Mouse (Mus musculus): ENCODE data around the gene Zfp580. TPM values are rescaled to one million over a fixed set of nuclear protein-coding genes. Genes with fewer than 3 reads are reported as not detected.

Gene Zfp580
- polyA plus RNA-seq, 1 experiment = 12.7 TPM

DNA sequence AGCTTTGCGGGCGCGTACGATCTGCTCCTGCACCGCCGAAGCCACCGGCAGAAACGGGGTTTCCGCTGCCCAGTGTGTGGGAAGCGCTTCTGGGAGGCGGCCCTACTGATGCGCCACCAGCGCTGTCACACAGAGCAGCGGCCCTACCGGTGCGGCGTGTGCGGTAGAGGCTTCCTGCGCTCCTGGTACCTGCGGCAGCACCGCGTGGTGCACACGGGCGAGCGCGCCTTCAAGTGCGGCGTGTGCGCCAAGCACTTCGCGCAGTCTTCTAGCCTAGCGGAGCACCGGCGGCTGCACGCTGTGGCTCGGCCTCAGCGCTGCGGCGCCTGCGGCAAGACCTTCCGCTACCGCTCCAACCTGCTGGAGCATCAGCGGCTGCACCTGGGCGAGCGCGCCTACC is 19.8 kb upstream of the Zfp580 start:
- H3K4me1 ChIP-seq (ENCODE audit: control insufficient read depth, insufficient read depth, insufficient read length) = no peaks in the 10 kb centered on the region; the same call in 1 of the 2 replicates
- WGBS = 96% methylated on average over 45 of the region's 46 CpGs
- H3K36me3 ChIP-seq (ENCODE audit: control insufficient read depth, insufficient read depth, low read length) = peaks cover 35% of the 10 kb centered on the region
- H3K27ac ChIP-seq (ENCODE audit: insufficient read depth, low read length) = no peak overlapping the region
- no peak for DNase-seq (ENCODE audit: low read depth in 1 of 2, low spot score in 2 of 2)
- no peaks in the 10 kb centered on the region for H3K27me3 ChIP-seq (ENCODE audit: control insufficient read depth, insufficient read depth, low read length)
- no peak overlapping the region for H3K4me3 ChIP-seq (ENCODE audit: extremely low read depth, insufficient read depth, insufficient read length)
- TF ChIP-seq CTCF (IDR thresholded peaks at IDR 0.05; ENCODE audit: extremely low read depth, insufficient read depth, insufficient read length, insufficient replicate concordance) = no peak
- no peak for TF ChIP-seq POLR2A (IDR thresholded peaks at IDR 0.05; ENCODE audit: low read depth, low read length)

DNA sequence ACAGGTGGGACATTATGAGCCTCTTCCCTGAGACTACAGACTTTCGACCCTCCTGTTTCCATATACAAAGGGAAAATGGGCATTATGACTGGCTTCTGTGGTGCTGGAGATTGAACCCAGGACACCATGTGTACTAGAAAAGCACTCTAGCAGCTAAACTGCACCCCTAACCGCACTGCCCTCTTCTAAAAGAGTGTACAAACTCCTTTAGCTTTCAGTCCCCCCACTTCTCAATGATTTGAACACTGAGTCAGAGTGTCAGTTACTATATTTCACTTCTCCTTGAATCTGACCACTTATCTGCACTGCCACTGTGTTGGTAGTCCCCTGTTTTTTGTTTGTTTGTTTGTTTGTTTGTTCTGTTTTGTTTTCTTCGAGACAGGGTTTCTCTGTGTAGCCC is 17.5 kb upstream of the Zfp580 start, which contains the start of gene 4632433K11Rik:
Gene 4632433K11Rik, plus strand, starts transcription at position 301 of the 400 bp plus-strand sequence.
- Histone ChIP-seq H3K4me1 (ENCODE audit: control insufficient read depth, insufficient read depth, insufficient read length) (no peaks in the 10 kb centered on the region; the same call in none of the 2 replicates), H3K4me3 (ENCODE audit: extremely low read depth, insufficient read depth, insufficient read length) (no peak within 1 kb of the TSS), H3K27me3 (ENCODE audit: control insufficient read depth, insufficient read depth, low read length) (no peaks in the 10 kb centered on the region), H3K27ac (ENCODE audit: insufficient read depth, low read length) (no peak within 1 kb of the TSS), H3K36me3 (ENCODE audit: control insufficient read depth, insufficient read depth, low read length) (peaks cover 34% of the 10 kb centered on the region)
- WGBS = 86% methylated on average over 3 of the region's 3 CpGs
- no peak for TF ChIP-seq POLR2A (IDR thresholded peaks at IDR 0.05; ENCODE audit: low read depth, low read length)
- DNase-seq (ENCODE audit: low read depth in 1 of 2, low spot score in 2 of 2) = no peak

DNA sequence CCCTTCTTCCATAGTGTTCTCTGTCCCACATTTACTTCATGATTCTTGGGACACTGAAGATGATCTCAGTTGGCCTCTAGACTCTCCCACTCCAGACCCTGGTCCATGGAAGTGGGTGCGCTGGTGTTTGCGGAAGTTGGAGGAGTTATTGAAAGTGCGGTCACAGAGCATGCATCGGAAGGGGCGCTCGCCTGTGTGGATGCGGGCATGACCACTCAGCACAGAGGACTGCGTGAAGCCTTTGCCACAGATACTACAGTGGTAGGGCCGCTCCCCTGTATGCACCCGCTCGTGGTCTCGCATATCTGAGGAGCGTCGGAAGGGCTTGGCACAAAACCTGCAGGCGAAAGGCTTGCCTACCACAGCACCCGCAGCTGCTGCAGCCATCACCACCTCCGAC is 15.7 kb upstream of the Zfp580 start:
- no peaks in the 10 kb centered on the region for H3K27me3 ChIP-seq (ENCODE audit: control insufficient read depth, insufficient read depth, low read length)
- H3K4me1 ChIP-seq (ENCODE audit: control insufficient read depth, insufficient read depth, insufficient read length) = no peaks in the 10 kb centered on the region; the same call in none of the 2 replicates
- DNase-seq (ENCODE audit: low read depth in 1 of 2, low spot score in 2 of 2) = no peak
- peaks cover 16% of the 10 kb centered on the region for H3K36me3 ChIP-seq (ENCODE audit: control insufficient read depth, insufficient read depth, low read length)
- no peak for TF ChIP-seq POLR2A (IDR thresholded peaks at IDR 0.05; ENCODE audit: low read depth, low read length)
- no peak for TF ChIP-seq CTCF (IDR thresholded peaks at IDR 0.05; ENCODE audit: extremely low read depth, insufficient read depth, insufficient read length, insufficient replicate concordance)
- H3K4me3 ChIP-seq (ENCODE audit: extremely low read depth, insufficient read depth, insufficient read length) = no peak overlapping the region
- WGBS = 94% methylated on average over 17 of the region's 17 CpGs
- H3K27ac ChIP-seq (ENCODE audit: insufficient read depth, low read length) = no peak overlapping the region

DNA sequence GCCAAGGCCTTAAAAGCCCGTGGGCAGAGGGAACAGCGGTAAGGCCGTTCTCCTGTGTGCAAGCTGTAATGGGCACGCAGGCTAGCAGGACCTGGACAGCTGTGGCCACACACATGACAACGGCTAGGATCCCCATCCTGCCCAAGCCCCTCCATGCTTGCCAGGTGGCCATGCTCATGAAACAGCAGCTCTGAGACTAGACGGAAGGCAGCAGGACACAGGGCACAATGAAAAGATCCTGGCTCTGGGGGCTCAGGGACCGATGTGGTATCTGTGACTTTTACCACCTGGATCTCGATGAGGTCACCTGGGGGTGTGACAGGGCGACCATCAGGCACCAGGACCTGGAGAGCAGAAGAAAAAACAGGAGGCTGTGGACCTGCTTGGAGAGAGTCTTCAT is 15.2 kb upstream of the Zfp580 start:
- Histone ChIP-seq H3K27me3 (ENCODE audit: control insufficient read depth, insufficient read depth, low read length) (no peaks in the 10 kb centered on the region), H3K27ac (ENCODE audit: insufficient read depth, low read length) (no peak overlapping the region), H3K4me1 (ENCODE audit: control insufficient read depth, insufficient read depth, insufficient read length) (no peaks in the 10 kb centered on the region; the same call in none of the 2 replicates), H3K36me3 (ENCODE audit: control insufficient read depth, insufficient read depth, low read length) (peaks cover 11% of the 10 kb centered on the region), H3K4me3 (ENCODE audit: extremely low read depth, insufficient read depth, insufficient read length) (no peak overlapping the region)
- no peak for DNase-seq (ENCODE audit: low read depth in 1 of 2, low spot score in 2 of 2)
- TF ChIP-seq POLR2A (IDR thresholded peaks at IDR 0.05; ENCODE audit: low read depth, low read length) (no peak), CTCF (IDR thresholded peaks at IDR 0.05; ENCODE audit: extremely low read depth, insufficient read depth, insufficient read length, insufficient replicate concordance) (no peak)
- 90% methylated on average over 9 of the region's 9 CpGs for WGBS

DNA sequence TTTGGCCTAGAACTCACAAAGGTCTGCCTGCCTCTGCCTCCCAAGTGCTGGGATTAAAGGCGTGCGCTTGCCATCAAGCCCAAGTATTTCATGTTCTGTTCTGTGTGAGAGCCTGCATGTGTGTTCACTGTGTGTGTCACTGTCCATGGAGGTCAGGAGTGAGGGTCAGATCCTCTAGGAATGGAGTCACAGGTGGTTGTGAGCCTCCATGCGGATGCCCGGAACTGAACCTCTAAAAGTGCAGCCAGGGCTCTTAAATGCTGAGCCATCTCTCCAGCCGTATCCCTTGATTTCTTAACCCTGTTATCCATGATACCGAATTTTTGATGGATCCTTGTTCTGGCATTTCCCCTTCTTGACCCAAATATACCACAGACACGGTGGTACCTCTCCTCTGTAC is 14.3 kb upstream of the Zfp580 start:
- Histone ChIP-seq H3K27me3 (ENCODE audit: control insufficient read depth, insufficient read depth, low read length) (no peaks in the 10 kb centered on the region), H3K4me1 (ENCODE audit: control insufficient read depth, insufficient read depth, insufficient read length) (no peaks in the 10 kb centered on the region; the same call in 1 of the 2 replicates), H3K4me3 (ENCODE audit: extremely low read depth, insufficient read depth, insufficient read length) (no peak overlapping the region), H3K27ac (ENCODE audit: insufficient read depth, low read length) (no peak overlapping the region), H3K36me3 (ENCODE audit: control insufficient read depth, insufficient read depth, low read length) (0 out of 2 replicates have a peak, but pooled peaks cover 3% of the 10 kb centered on the region)
- 94% methylated on average over 7 of the region's 7 CpGs for WGBS
- TF ChIP-seq CTCF (IDR thresholded peaks at IDR 0.05; ENCODE audit: extremely low read depth, insufficient read depth, insufficient read length, insufficient replicate concordance) = no peak
- no peak for TF ChIP-seq POLR2A (IDR thresholded peaks at IDR 0.05; ENCODE audit: low read depth, low read length)
- DNase-seq (ENCODE audit: low read depth in 1 of 2, low spot score in 2 of 2) = no peak

DNA sequence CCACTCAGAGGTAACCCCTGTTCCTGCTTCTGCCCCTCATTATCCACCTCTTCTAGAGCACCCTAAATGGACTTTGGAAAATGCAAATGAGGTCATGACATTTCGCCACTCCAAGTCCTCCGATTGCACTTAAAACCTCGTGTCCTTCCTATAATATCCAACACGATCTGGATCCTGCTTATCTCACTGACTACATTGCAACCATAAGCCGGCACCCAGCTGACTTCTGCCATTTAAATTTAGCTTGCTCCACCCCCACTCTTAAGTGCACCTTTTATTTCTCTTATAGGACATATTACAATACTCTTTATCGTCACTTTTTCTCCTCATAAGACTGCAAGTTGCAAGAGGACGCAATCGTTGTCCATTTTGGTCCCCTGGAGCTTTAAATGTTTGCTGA is 13.9 kb upstream of the Zfp580 start:
- H3K4me1 ChIP-seq (ENCODE audit: control insufficient read depth, insufficient read depth, insufficient read length) = no peaks in the 10 kb centered on the region; the same call in 1 of the 2 replicates
- no peak overlapping the region for H3K4me3 ChIP-seq (ENCODE audit: extremely low read depth, insufficient read depth, insufficient read length)
- H3K27me3 ChIP-seq (ENCODE audit: control insufficient read depth, insufficient read depth, low read length) = no peaks in the 10 kb centered on the region
- no peak overlapping the region for H3K27ac ChIP-seq (ENCODE audit: insufficient read depth, low read length)
- no peak for DNase-seq (ENCODE audit: low read depth in 1 of 2, low spot score in 2 of 2)
- TF ChIP-seq CTCF (IDR thresholded peaks at IDR 0.05; ENCODE audit: extremely low read depth, insufficient read depth, insufficient read length, insufficient replicate concordance) (no peak), POLR2A (IDR thresholded peaks at IDR 0.05; ENCODE audit: low read depth, low read length) (no peak)
- 0 out of 2 replicates have a peak, but pooled peaks cover 3% of the 10 kb centered on the region for H3K36me3 ChIP-seq (ENCODE audit: control insufficient read depth, insufficient read depth, low read length)
- WGBS = 90% methylated on average over 8 of the region's 8 CpGs

DNA sequence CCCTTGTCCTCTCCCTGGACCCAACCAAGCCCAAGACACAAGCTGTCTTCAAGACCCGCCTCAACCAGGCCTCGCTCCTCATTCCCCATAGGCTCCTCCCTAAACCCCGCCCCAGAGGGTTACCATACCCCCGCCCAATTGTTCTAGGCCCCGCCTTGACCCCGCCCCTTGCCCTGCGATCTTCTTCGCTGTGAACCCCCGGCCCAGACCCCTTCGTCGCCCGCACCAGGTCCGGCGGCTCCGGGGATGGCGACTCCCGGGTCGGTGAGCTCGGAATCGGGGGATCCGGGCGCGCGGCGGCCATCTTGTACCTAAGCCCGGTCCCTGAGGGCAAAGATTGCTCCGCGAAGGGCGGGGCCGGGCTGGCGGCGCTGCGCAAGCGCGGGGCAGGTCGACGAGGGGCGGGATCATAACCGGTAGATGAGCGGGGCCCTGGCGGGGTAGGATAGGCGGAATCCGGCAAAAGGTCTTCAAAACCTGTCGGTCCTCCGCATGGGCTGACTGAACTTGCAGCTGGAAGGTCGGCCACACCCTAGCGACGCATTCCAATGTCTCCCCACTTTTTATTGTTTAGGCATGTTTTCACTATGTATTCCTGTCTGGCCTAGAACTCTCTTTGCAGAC is 13.1 kb upstream of the Zfp580 start, which contains the start of gene Zfp784:
Gene Zfp784, minus strand, starts transcription at position 338 of the 624 bp plus-strand sequence.
- peak; percentile 83 to 92 for DNase-seq (ENCODE audit: low read depth in 1 of 2, low spot score in 2 of 2)
- TF ChIP-seq CTCF (IDR thresholded peaks at IDR 0.05; ENCODE audit: extremely low read depth, insufficient read depth, insufficient read length, insufficient replicate concordance) (no peak), POLR2A (IDR thresholded peaks at IDR 0.05; ENCODE audit: low read depth, low read length) (peak; percentile 79)
- H3K27me3 ChIP-seq (ENCODE audit: control insufficient read depth, insufficient read depth, low read length) = no peaks in the 10 kb centered on the region
- H3K27ac ChIP-seq (ENCODE audit: insufficient read depth, low read length) = peak within 1 kb of the TSS; percentile 95
- H3K4me3 ChIP-seq (ENCODE audit: extremely low read depth, insufficient read depth, insufficient read length) = peak within 1 kb of the TSS; percentile 90
- H3K4me1 ChIP-seq (ENCODE audit: control insufficient read depth, insufficient read depth, insufficient read length) = no peaks in the 10 kb centered on the region; the same call in 1 of the 2 replicates
- H3K36me3 ChIP-seq (ENCODE audit: control insufficient read depth, insufficient read depth, low read length) = 0 out of 2 replicates have a peak, but pooled peaks cover under 1% of the 10 kb centered on the region
- WGBS = 1% methylated on average over 48 of the region's 48 CpGs

Measured in spleen, adult 2 months (tissue).